Mouse (Mus musculus) myocyte (in vitro differentiated cells): ENCODE results near the gene Zfp566. TPM values are rescaled to one million over a fixed set of nuclear protein-coding genes. Genes with fewer than 3 reads are reported as not detected.
A peak's percentile ranks its signal among the peaks of the same experiment; 100 is the strongest.

ENCODE experiments used
- H3K27me3 ChIP-seq: one replicate; pipeline ENCODE4 v1.6.1; 2011; ENCODE audit not compliant: control insufficient read depth, insufficient read depth, insufficient read length
- H3K36me3 ChIP-seq: one replicate; pipeline ENCODE4 v1.6.1; 2011; ENCODE audit not compliant: control insufficient read depth, insufficient read depth
- H3K4me2 ChIP-seq: one replicate; pipeline ENCODE4 v1.6.1; 2011; ENCODE audit warnings: low read depth, control low read depth
- H3K4me3 ChIP-seq: one replicate; pipeline ENCODE4 v1.5.1; 2011; ENCODE audit warnings: mild to moderate bottlenecking, control low read depth, moderate library complexity
- H3K79me2 ChIP-seq: one replicate; pipeline ENCODE4 v1.6.1; 2011; ENCODE audit not compliant: control insufficient read depth, insufficient read depth
- H3ac ChIP-seq: one replicate; pipeline ENCODE4 v1.6.1; 2011; ENCODE audit not compliant: control insufficient read depth, insufficient read length
- CEBPB ChIP-seq: IDR thresholded peaks from 2 replicates; pipeline ENCODE4 v1.6.1; 2011; ENCODE audit warnings: mild to moderate bottlenecking, moderate library complexity; ENCODE audit not compliant: poor library complexity, insufficient read depth, severe bottlenecking
- E2F4 ChIP-seq: IDR thresholded peaks from one replicate; pipeline ENCODE4 v1.6.1; 2011; ENCODE audit warnings: mild to moderate bottlenecking, control low read depth, moderate library complexity; ENCODE audit not compliant: insufficient read depth
- MAX ChIP-seq: IDR thresholded peaks from one replicate; pipeline ENCODE4 v1.6.1; 2011; ENCODE audit warnings: low read depth, mild to moderate bottlenecking, control low read depth
- MYOD1 ChIP-seq, 3 experiments: IDR thresholded peaks; one replicate each; pipeline ENCODE4 v1.6.1; 2011; ENCODE audit warnings: control low read depth in 2 of 3, low read depth in 2 of 3, mild to moderate bottlenecking in 2 of 3, moderate library complexity in 1 of 3; ENCODE audit not compliant: insufficient read length in 2 of 3, control insufficient read depth in 1 of 3
- MYOG ChIP-seq, 3 experiments: IDR thresholded peaks; one replicate each; pipeline ENCODE4 v1.6.1; 2011; ENCODE audit warnings: control low read depth in 2 of 3, low read depth in 2 of 3, mild to moderate bottlenecking in 2 of 3; ENCODE audit not compliant: insufficient read length in 2 of 3, control insufficient read depth in 1 of 3, insufficient read depth in 1 of 3
- POLR2A ChIP-seq: IDR thresholded peaks from one replicate; pipeline ENCODE4 v1.6.1; 2011; ENCODE audit warnings: low read depth, mild to moderate bottlenecking, control low read depth, moderate library complexity; ENCODE audit not compliant: insufficient read length
- POLR2AphosphoS2 ChIP-seq: IDR thresholded peaks from one replicate; pipeline ENCODE4 v1.6.1; 2011; ENCODE audit warnings: low read depth, control low read depth; ENCODE audit not compliant: insufficient read length
- REST ChIP-seq: IDR thresholded peaks from one replicate; pipeline ENCODE4 v1.6.1; 2011; ENCODE audit warnings: mild to moderate bottlenecking, control low read depth, moderate library complexity; ENCODE audit not compliant: insufficient read depth, insufficient read length
- SRF ChIP-seq: IDR thresholded peaks from one replicate; pipeline ENCODE4 v1.6.1; 2011; ENCODE audit warnings: low read depth; ENCODE audit not compliant: control insufficient read depth, insufficient read length
- TCF12 ChIP-seq: IDR thresholded peaks from one replicate; pipeline ENCODE4 v1.6.1; 2011; ENCODE audit warnings: mild to moderate bottlenecking, control low read depth; ENCODE audit not compliant: poor library complexity, insufficient read depth, severe bottlenecking
- TCF3 ChIP-seq: IDR thresholded peaks from one replicate; pipeline ENCODE4 v1.6.1; 2011; ENCODE audit warnings: low read depth, control low read depth; ENCODE audit not compliant: insufficient read length
- USF1 ChIP-seq: IDR thresholded peaks from one replicate; pipeline ENCODE4 v1.6.1; 2011; ENCODE audit warnings: low read depth, mild to moderate bottlenecking, control low read depth, moderate library complexity
- polyA plus RNA-seq: library from polyadenylated mRNA; unstranded; fragments of >200 nt; fragmentation: generic; extraction: Trizol; gene quantifications from one replicate; pipeline ENCODE4 v1.2.1, GENCODE M21; 2012; ENCODE audit warnings: missing spikeins

Zfp566 gene
- polyA plus RNA-seq, 1 experiment, result 4.3 TPM

DNA sequence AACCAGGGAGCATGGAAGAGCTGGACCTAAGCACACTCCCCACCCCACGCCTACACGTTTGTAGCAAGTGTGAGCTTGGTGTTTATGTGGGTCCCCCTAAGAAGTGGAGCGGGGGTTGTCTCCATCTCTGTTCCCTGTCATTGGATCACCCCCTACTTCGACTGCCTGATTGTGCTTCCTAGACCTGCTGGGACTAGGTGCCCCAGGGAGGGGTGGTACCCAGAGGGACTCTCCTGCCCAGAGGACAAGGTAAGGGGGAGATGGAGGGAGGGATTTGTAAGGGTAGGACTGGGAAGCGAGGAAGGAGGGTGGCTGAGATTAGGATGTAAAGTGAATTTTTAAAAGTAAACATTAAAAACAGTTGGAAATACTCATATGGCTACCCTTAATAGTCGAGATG lies 922 bp downstream of the Zfp566 start:
- TF ChIP-seq USF1, result no peak
- no peak for TF ChIP-seq MYOG (IDR thresholded peaks at IDR 0.05; ENCODE audit: control insufficient read depth in 1 of 3, insufficient read depth in 1 of 3, insufficient read length in 2 of 3, low read depth in 2 of 3)
- no peak for TF ChIP-seq REST
- no peak for TF ChIP-seq TCF12
- TF ChIP-seq SRF, result no peak
- TF ChIP-seq POLR2A, result no peak
- no peak for TF ChIP-seq MAX
- no peak for TF ChIP-seq TCF3
- no peak for TF ChIP-seq POLR2AphosphoS2
- no peak for TF ChIP-seq CEBPB
- no peak for TF ChIP-seq E2F4
- no peak for TF ChIP-seq MYOD1 (IDR thresholded peaks at IDR 0.05; ENCODE audit: control insufficient read depth in 1 of 3, insufficient read length in 2 of 3, low read depth in 2 of 3)
- Histone ChIP-seq H3K27me3 (no peaks in the 10 kb centered on the region), H3ac (peak overlapping the region; percentile 35), H3K79me2 (peaks cover 14% of the 10 kb centered on the region), H3K4me3 (peak overlapping the region; percentile 72), H3K4me2 (peak overlapping the region; percentile 80), H3K36me3 (no peaks in the 10 kb centered on the region)

GRCm38 (mm10) chr7:30086524-30086923 lies 3.8 kb downstream of the Zfp566 start:
- Histone ChIP-seq H3K36me3 (no peaks in the 10 kb centered on the region), H3K79me2 (peaks cover 14% of the 10 kb centered on the region), H3ac (no peak overlapping the region), H3K4me2 (peak overlapping the region; percentile 37), H3K27me3 (no peaks in the 10 kb centered on the region), H3K4me3 (no peak overlapping the region)
- TF ChIP-seq POLR2AphosphoS2, result no peak
- peak; percentile 43 for TF ChIP-seq USF1

DNA sequence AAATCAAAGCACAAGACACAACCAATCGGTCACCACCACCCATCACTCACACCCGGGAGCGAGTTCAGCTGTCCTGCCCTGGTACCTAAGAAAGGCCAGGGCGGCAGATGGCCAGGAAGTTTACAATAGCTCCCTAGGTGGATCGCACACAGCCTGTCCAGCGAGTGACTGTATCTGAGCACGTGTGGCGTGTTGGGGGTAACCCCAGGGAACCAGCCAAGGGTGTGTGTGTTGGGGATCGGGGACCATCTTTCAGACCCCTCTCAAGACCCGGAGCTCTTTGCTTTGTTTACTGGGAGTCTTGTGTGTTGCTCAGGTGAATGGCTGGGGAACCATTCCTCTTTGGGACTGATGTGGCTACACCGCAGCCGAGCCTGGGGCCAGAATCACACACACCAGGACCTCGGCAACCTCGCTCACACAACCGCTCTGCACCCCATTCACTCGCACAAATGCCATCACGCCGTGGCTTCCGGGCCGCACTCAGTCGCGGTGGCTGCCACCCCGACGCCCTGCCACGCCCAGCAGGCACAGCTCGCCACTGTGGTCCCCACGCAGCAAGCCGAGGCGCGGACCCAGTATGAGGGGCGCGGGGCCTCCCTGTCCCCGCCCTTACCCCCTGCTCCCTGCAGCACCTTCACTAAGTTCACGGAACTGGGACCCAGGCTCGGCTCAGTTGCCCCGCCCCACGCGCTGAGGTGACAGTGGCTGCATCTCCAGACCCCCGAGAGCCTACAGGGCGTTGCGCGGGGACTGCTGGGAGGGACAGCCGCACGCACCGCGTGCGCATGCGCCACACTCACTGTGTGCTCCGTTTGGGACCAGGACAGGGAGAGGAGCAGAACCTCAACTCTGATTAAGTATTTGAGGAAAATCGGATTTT lies 17.9 kb downstream of the Zfp566 start, which contains the start of gene Zfp82:
Gene Zfp82 (minus strand): TSS at position 755 of the 883 bp plus-strand sequence.
- Histone ChIP-seq H3K36me3 (peaks cover 2% of the 10 kb centered on the region), H3K4me2 (peak within 1 kb of the TSS; percentile 65), H3K4me3 (peak within 1 kb of the TSS; percentile 55), H3K27me3 (no peaks in the 10 kb centered on the region), H3K79me2 (no peaks in the 10 kb centered on the region), H3ac (peak within 1 kb of the TSS; percentile 67)
- TF ChIP-seq POLR2A, result peak; percentile 84
- TF ChIP-seq SRF, result no peak
- TF ChIP-seq USF1, result no peak
- no peak for TF ChIP-seq E2F4
- no peak for TF ChIP-seq MAX
- peak; percentile 77 for TF ChIP-seq POLR2AphosphoS2
- TF ChIP-seq TCF3, result no peak
- TF ChIP-seq TCF12, result no peak
- peak in 2 of 3 experiments; percentile 6 to 26 for TF ChIP-seq MYOD1 (IDR thresholded peaks at IDR 0.05; ENCODE audit: control insufficient read depth in 1 of 3, insufficient read length in 2 of 3, low read depth in 2 of 3)
- TF ChIP-seq MYOG (IDR thresholded peaks at IDR 0.05; ENCODE audit: control insufficient read depth in 1 of 3, insufficient read depth in 1 of 3, insufficient read length in 2 of 3, low read depth in 2 of 3), result peak in 2 of 3 experiments; percentile 20 to 40
- no peak for TF ChIP-seq REST

DNA sequence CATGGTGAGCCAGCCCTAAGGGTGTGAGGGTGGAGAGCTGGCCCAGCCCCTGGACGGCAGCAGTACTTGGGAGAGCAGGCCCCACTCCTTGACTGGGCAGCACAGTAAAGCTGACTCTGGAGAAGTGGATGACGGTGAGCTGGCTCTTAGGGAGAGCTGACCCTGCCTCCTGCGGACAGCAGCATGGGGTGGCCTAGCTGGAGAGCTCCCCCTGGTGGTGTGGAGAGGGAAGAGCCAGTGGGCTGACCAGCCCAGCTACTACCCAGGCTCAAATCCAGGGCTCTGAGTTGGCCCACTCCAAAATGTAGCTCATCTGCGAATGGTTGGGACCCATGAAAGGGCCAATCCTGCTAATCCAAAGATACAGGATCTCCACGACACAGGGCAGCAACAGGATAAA lies 25.7 kb downstream of the Zfp566 start:
- Histone ChIP-seq H3K27me3 (no peaks in the 10 kb centered on the region), H3K4me3 (no peak overlapping the region), H3K79me2 (no peaks in the 10 kb centered on the region), H3ac (no peak overlapping the region), H3K36me3 (peaks cover 25% of the 10 kb centered on the region), H3K4me2 (no peak overlapping the region)
- TF ChIP-seq POLR2A, result no peak
- TF ChIP-seq POLR2AphosphoS2, result no peak
- TF ChIP-seq TCF3, result no peak
- TF ChIP-seq SRF, result no peak
- no peak for TF ChIP-seq USF1
- no peak for TF ChIP-seq CEBPB
- no peak for TF ChIP-seq E2F4
- TF ChIP-seq MYOD1 (IDR thresholded peaks at IDR 0.05; ENCODE audit: control insufficient read depth in 1 of 3, insufficient read length in 2 of 3, low read depth in 2 of 3), result no peak

GRCm38 (mm10) chr7:30062478-30062877 lies 27.8 kb downstream of the Zfp566 start:
- H3K4me3 ChIP-seq, result no peak overlapping the region
- no peak overlapping the region for H3ac ChIP-seq
- H3K27me3 ChIP-seq, result no peaks in the 10 kb centered on the region
- TF ChIP-seq MAX, result no peak
- TF ChIP-seq MYOG (IDR thresholded peaks at IDR 0.05; ENCODE audit: control insufficient read depth in 1 of 3, insufficient read depth in 1 of 3, insufficient read length in 2 of 3, low read depth in 2 of 3), result no peak
- TF ChIP-seq POLR2AphosphoS2, result no peak
- no peak for TF ChIP-seq POLR2A
- no peak for TF ChIP-seq CEBPB
- TF ChIP-seq USF1, result no peak
- TF ChIP-seq SRF, result no peak
- no peak for TF ChIP-seq TCF12
- no peak for TF ChIP-seq E2F4
- TF ChIP-seq MYOD1 (IDR thresholded peaks at IDR 0.05; ENCODE audit: control insufficient read depth in 1 of 3, insufficient read length in 2 of 3, low read depth in 2 of 3), result no peak
- no peak for TF ChIP-seq REST
- no peak for TF ChIP-seq TCF3
- no peaks in the 10 kb centered on the region for H3K79me2 ChIP-seq
- peaks cover 28% of the 10 kb centered on the region for H3K36me3 ChIP-seq
- H3K4me2 ChIP-seq, result no peak overlapping the region
